Mouse (Mus musculus): ENCODE measurements at regions not wholly inside any gene's neighbourhood (a gene's known extent, or its start where the extent isn't known, plus 50 kb on each side); places are given as distances from the start of the nearest gene placed in this dataset.

DNA sequence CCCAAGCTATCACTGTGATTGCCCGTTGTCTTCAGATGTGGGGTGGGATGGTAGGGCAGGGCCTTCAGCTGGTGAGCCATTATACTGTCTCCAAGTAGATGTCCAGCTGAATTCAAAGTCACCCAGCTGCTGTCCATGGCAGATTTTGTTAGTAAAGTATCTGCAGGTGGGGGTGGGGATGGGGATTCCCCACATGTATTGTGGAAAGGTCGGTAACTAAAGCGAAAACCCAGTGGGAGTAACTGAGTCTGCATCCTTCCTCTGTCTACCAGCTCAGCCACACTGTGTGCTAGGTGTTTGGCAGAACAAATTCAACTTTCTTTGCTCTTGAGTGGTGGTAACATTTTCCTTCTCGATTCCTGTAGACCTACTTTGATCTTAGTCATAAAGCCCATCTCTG is 163.2 kb upstream of the 1700056E22Rik start:
- TF ChIP-seq CTCF (IDR thresholded peaks at IDR 0.05; ENCODE audit: low read depth) = no peak
- TF ChIP-seq EP300 (IDR thresholded peaks at IDR 0.05; ENCODE audit: low read depth) = no peak

All from liver, embryonic 14.5 days (tissue).